Mouse (Mus musculus) G1E (cell line): Measurements from ENCODE around the gene Med6.

Source experiments
- CTCF ChIP-seq: IDR thresholded peaks from 2 replicates; pipeline ENCODE4 v1.5.1; 2012; ENCODE audit warnings: low read depth, low read length, inconsistent platforms, mixed read lengths
- GATA1 ChIP-seq: IDR thresholded peaks from 2 replicates; pipeline ENCODE4 v1.6.1; 2012; ENCODE audit warnings: borderline replicate concordance, low read length, inconsistent platforms, mixed read lengths
- POLR2AphosphoS5 ChIP-seq: IDR thresholded peaks from 2 replicates; pipeline ENCODE4 v1.6.1; 2012; ENCODE audit warnings: low read depth, low read length, inconsistent platforms; ENCODE audit not compliant: insufficient replicate concordance
- TAL1 ChIP-seq: conservative IDR thresholded peaks from 2 replicates; pipeline ENCODE4 v1.6.1; 2012; ENCODE audit warnings: low read depth, low read length, inconsistent platforms, mixed read lengths

- TF ChIP-seq GATA1 (no peak), CTCF (no peak), TAL1 (no peak), POLR2AphosphoS5 (no peak)
Observed at GRCm38 (mm10) chr12:81568374-81568773, 26.4 kb downstream of the Med6 start, which contains the start of gene Adam21.
